Mouse (Mus musculus): ENCODE measurements at regions not wholly inside any gene's neighbourhood (a gene's known extent, or its start where the extent isn't known, plus 50 kb on each side); places are given as distances from the start of the nearest gene placed in this dataset.

- DNase-seq (ENCODE audit: low read depth, low spot score), result no peak
These were observed 126.8 kb downstream of the Polr2m start for GRCm38 (mm10) chr9:71358961-71359360.

DNA sequence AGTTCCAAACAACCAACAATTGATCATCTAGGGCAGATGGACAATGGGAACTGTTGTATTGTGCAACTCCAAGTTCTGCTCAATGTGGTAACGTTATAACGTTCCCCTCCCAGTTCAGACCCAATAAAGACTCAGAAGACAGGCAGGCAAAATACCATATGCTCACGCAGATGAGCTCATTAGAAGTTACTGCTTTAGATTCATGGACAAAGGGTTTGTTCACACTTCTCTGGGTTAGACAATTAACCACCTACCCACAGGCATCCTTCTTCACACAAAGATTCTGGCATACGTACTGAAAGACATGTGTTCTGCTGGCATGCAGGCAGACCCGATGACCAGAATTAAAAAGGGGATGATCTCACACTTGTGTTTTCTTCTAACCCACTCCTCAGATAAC is 130.0 kb downstream of the Polr2m start:
- no peak for DNase-seq (ENCODE audit: low read depth, low spot score)
